Mouse (Mus musculus) spleen, adult 2 months (tissue): ENCODE measurements around the gene Hoxd3.

ENCODE experiments used
- CTCF ChIP-seq: fragments of 200-500 bp; IDR thresholded peaks from 2 replicates; pipeline ENCODE4 v1.5.1; 2011; ENCODE audit warnings: mild to moderate bottlenecking, inconsistent platforms; ENCODE audit not compliant: insufficient read depth, insufficient read length, insufficient replicate concordance; ENCODE audit errors: extremely low read depth
- POLR2A ChIP-seq: fragments of 200-500 bp; IDR thresholded peaks from 2 replicates; pipeline ENCODE4 v1.6.1; 2011; ENCODE audit warnings: low read depth, low read length, inconsistent platforms

- TF ChIP-seq CTCF, result no peak
- no peak for TF ChIP-seq POLR2A
Measured at GRCm38 (mm10) chr2:74747006-74747405, 35.3 kb downstream of the Hoxd3 start.
